Mouse (Mus musculus) 3T3-L1 (cell line): ENCODE measurements at regions not wholly inside any gene's neighbourhood (a gene's known extent, or its start where the extent isn't known, plus 50 kb on each side); places are given as distances from the start of the nearest gene placed in this dataset.
"Not testable (repeated sequence)": the region's sequence is repeated elsewhere in the genome, so short reads cannot be mapped to it uniquely, and the experiment has no call there.

ENCODE experiments used
- DNase-seq: peaks from one replicate; pipeline ENCODE4 v3.0.0-alpha.2; 2015; ENCODE audit warnings: low read depth, low spot score

GRCm38 (mm10) chr10:14333344-14333743 lies 212.1 kb downstream of the Adgrg6 start:
- DNase-seq: no peak

GRCm38 (mm10) chr10:14332688-14333117 lies 212.8 kb downstream of the Adgrg6 start:
- peak; percentile 97 for DNase-seq

GRCm38 (mm10) chr10:14328846-14329245 lies 216.6 kb downstream of the Adgrg6 start:
- DNase-seq: no peak

GRCm38 (mm10) chr10:14326229-14326628 lies 219.2 kb downstream of the Adgrg6 start:
- DNase-seq: no peak

GRCm38 (mm10) chr10:14321503-14321902 lies 224.0 kb downstream of the Adgrg6 start:
- DNase-seq: peak; percentile 83

DNA sequence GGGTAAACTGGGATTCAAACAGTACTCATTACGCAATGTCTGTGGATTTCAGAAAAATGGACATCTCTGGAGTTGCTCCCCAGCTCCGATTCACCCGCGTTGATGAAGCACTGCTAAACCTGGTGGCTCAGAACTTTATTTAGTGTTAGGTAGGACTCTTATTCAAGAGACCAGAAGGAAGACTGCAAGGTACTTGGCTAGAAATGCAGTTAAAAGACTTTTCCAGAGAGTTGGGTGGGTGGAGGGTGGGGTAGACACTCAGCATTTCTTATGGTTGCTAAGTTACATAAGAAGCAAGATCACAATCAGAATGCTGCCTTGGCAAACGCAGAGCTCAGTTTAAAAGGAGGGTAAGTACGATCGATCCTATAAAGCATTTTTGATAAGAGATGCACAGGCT lies 230.2 kb downstream of the Adgrg6 start:
- DNase-seq: no peak

GRCm38 (mm10) chr10:14314607-14315006 lies 230.9 kb downstream of the Adgrg6 start:
- DNase-seq: no peak

DNA sequence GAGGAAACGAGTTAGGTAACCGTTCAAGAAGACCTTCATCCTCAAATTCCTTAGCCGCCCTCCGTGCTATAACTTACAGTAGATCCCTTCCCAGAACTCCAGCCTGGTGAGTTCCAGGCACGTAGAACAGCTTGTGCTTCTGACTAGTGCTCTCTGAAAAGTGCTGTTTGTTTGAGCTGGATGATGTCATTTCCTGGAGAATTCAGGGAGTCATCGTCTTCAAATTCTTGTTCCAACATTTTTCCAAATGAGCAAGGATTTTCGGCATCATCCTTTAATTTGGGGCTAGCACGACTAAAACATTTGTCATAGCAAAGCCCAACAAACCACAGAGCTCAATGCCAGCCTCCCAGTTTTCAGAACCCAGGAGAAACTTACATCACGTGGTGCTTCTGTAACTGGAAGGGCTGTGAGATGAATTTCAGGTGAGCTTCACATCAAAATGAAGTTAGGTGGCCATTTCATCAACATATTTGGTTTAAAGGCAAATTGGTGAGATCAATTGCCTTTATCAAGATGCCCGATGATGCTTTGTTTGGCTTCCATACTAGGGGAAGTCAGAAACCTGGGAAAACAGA lies 231.4 kb downstream of the Adgrg6 start:
- peak; percentile 51 for DNase-seq

- peak; percentile 54 for DNase-seq
These were observed 232.5 kb downstream of the Adgrg6 start for GRCm38 (mm10) chr10:14312959-14313358.

GRCm38 (mm10) chr10:14311962-14312361 lies 233.5 kb downstream of the Adgrg6 start:
- peak; percentile 15 for DNase-seq

- no peak for DNase-seq
These were observed 238.6 kb downstream of the Adgrg6 start for GRCm38 (mm10) chr10:14306811-14307210.

DNA sequence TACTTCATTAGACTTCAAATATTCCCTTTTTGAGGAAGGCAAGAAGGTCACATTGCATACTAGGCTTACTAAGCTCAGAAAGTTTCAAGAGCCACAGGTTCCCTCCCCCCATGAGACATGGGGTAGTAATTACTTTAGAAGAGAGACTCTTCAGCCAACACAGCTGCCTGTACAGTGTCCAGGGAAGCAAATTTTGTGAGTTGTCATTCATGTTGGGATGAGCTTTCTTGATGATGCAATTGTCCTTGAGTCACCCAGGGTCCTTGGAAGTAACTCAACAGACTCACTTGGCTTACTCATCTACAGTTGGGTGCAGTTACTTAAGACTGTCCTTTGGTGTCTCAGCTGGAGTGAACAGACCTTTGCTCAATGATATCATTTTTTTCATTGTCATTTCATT lies 242.0 kb downstream of the Adgrg6 start:
- peak; percentile 67 for DNase-seq

- no peak for DNase-seq
These were observed 249.3 kb downstream of the Adgrg6 start for GRCm38 (mm10) chr10:14296147-14296546.

GRCm38 (mm10) chr10:14292701-14293100 lies 252.8 kb downstream of the Adgrg6 start:
- DNase-seq: not testable (repeated sequence)

DNA sequence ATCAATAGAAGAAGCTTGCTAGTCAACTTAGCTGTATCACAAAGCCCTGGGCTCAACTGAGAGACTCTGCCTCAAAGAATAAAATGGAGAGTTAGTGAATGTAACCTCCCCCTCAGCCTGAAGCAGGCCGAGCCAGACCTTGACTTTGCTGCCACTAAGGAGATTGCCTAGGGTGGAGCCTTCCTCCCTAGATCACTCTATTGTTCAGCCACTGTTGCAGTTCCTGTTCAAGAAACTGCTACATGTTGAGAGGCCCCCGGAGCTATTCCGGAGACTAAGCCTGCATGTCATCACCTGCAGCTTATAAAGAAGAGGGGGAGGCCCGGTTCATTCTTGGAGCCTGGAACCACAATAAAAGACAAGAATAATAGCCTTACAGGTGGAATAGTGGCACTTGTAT lies 257.9 kb downstream of the Adgrg6 start:
- DNase-seq: no peak

DNA sequence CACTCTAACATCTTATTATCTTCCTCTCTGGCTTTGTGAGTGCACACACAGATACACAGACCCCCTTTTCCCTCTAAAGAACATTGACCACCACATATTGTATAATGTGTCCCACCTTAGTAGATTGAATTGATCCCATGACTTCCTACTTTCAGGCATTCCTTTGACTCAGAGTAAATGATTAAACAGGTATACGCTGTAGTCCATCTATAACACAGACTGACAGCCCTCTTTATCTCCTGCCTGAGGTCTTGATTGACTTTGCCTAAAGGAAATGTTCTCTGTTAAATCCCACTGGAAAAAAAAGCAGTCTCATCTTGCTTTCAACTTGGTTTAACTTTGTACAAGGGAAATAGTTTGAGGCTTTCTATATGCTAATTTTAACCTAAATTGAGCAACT lies 268.8 kb downstream of the Adgrg6 start:
- no peak for DNase-seq

DNA sequence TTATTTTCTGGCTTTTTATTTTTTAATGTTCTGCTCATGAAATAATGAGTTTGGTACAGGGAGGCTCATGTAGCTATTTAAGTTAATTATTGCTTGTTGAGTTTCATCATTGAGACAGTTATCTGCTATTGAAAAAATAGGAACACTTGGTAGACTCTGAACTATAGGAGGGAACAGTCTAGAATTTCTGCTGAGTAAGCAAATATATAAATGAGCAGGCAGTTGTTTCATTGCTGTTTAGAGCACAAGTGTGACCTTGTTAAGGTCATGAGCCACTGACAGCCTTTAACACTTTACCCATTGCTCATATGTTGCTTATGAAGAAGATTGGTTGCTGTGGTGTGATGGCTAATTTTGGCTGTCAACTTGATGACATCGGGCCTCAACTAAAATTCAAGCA lies 270.0 kb downstream of the Adgrg6 start:
- no peak for DNase-seq

DNA sequence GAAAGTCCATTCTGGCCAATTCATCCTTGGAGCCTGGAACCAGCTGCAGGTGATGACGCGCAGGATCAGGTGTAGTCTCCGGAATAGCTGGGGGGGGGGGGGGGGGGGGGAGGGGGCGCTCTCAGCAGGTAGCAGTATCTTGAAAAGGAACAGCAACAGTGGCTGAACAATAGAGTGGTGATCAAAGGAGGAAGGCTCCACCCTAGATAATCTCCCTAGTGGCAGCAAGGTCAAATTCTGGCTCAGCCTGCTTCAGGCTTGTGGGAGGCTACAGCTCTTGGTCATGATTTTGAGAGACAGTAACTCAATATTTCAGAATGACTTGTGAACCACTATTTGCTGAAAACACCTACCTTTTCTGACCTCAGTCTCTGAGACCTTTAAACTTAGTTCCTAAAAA lies 275.5 kb downstream of the Adgrg6 start:
- no peak for DNase-seq

DNA sequence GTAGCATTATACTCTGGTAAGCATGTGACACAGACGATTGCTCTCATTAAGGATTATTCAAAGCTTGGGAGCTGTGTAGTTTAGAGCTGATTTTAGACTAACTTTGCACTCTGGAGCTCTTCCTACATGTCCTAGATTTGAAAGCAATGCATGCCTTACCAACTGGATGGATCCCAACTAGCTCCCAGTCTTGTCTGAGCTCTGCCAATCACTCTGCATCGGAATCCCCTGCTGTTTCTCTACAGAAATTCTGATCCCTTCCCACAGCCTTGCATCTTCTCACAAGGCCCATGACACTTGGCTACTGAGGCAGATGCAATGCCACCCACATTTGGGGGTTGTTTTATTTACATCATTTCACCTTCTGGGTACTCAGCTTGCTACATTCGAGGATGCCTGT lies 277.8 kb downstream of the Adgrg6 start:
- no peak for DNase-seq

DNA sequence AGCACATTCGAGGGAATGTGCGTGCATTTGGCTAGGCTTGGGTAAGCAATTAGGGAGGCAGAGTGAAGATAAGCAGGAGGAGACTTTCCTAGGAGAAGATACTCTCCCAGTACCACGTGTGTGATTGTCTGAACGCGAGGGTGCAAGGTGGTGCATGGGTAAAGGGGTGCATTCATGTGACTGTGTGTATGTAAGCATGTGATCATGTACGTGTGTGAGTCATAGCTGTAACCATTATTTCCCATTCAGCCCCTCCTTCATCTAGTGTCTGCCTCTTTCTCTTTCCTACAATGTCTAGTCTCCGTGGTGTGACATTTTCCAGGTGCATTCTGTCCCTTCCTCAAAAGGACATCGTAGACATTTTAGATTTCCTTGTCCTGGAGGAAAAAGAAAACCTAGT lies 273.8 kb downstream of the Hivep2 start:
- DNase-seq: no peak

DNA sequence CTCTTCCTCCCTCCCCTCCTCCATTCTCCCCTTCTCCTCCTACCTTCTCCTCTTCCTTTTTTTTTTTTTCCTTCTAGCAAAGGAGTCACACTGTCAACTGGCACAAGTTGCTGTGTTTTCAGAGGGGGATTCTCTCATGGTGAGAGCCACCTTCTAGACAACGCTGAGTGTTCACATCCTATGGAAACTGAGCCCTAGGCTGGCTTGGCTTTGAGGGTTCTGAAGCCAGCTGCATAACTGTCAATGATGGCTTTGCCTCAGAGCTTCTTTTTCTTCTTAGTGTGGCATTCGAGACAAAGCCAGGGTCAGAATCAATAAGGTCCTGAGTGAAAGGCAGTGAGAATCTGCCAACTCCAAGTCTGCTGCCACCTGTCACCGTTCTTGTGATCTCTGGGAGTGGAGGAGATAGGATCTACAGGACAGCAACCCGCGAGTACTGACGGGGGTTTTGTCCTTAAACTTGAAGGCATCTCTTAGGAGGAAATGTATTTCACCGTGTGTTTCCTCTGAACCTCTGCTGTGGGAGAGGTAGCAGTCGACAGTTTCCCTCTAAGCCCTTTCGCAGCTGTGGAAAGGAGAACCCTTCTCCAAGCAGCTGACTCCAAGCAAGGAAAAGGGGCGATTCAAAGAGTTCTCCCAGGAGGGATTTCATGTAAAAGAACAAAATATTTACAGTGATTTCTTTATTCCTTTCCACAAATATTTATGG lies 269.2 kb downstream of the Hivep2 start:
- DNase-seq: no peak

DNA sequence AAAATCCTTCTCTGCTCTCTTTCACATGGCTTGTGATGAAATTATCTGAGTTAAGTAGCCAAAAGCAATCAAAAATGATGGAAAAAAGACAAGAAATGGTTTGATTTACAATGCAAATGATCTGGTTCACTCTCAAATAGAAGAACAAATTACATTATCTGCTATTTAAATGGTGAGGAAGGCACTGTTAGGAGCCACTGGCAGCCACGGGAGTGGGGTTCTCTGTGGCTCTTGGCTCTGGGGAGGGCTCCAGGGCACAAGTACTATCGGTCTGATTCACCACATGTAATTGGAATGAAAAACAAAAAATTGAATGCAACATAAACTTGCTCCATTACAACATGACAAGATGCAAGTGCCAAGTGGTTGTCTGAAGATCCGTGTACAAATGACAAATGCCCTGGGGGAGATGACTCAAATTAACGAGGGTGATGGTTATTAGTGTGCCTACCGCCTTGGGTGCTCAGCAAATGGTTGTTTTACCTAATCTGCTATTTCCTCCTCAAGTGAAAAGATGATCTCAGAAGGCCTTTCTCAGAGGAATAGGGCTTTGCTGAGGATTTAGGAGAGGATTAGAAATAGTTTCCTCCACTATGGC lies 268.2 kb downstream of the Hivep2 start:
- peak; percentile 40 for DNase-seq

- DNase-seq: no peak
These were observed 267.5 kb downstream of the Hivep2 start for GRCm38 (mm10) chr10:14233335-14233734.
